Mouse (Mus musculus) G1E (cell line): Measurements from ENCODE around the gene Mypn. TPM values are rescaled to one million over a fixed set of nuclear protein-coding genes. Genes with fewer than 3 reads are reported as not detected.

Source experiments
- ATAC-seq: 2 replicates; pipeline ENCODE4 v1.8.0; 2016; ENCODE audit warnings: mild to moderate bottlenecking; ENCODE audit not compliant: insufficient number of reproducible peaks, poor library complexity, low FRiP score, severe bottlenecking; ENCODE audit errors: extremely low read depth
- DNase-seq: peaks from one replicate; pipeline ENCODE4 v3.0.0; 2012; ENCODE audit warnings: low spot score
- H3K27me3 ChIP-seq: 2 replicates; pipeline ENCODE4 v1.6.1; 2012; ENCODE audit warnings: mild to moderate bottlenecking, low read length, inconsistent platforms; ENCODE audit not compliant: insufficient read depth
- H3K36me3 ChIP-seq: replicated peaks from 2 replicates; pipeline ENCODE3; 2012; ENCODE audit warnings: mild to moderate bottlenecking, inconsistent platforms
- H3K4me1 ChIP-seq: 2 replicates; pipeline ENCODE4 v1.6.1; 2012; ENCODE audit warnings: low read depth, low read length, inconsistent platforms, mixed read lengths; ENCODE audit not compliant: insufficient read depth
- H3K4me3 ChIP-seq: 2 replicates; pipeline ENCODE4 v1.5.1; 2012; ENCODE audit warnings: low read depth, mild to moderate bottlenecking, inconsistent platforms, low read length, moderate library complexity, mixed read lengths
- H3K9me3 ChIP-seq: replicated peaks from 2 replicates; pipeline ENCODE4 v1.6.1; 2012; ENCODE audit warnings: inconsistent platforms
- CTCF ChIP-seq: IDR thresholded peaks from 2 replicates; pipeline ENCODE4 v1.5.1; 2012; ENCODE audit warnings: low read depth, low read length, inconsistent platforms, mixed read lengths
- GATA1 ChIP-seq: IDR thresholded peaks from 2 replicates; pipeline ENCODE4 v1.6.1; 2012; ENCODE audit warnings: borderline replicate concordance, low read length, inconsistent platforms, mixed read lengths
- GATA2 ChIP-seq: IDR thresholded peaks from 2 replicates; pipeline ENCODE4 v1.6.1; 2012; ENCODE audit warnings: low read depth, low read length, inconsistent platforms, borderline replicate concordance
- POLR2AphosphoS5 ChIP-seq: IDR thresholded peaks from 2 replicates; pipeline ENCODE4 v1.6.1; 2012; ENCODE audit warnings: low read depth, low read length, inconsistent platforms; ENCODE audit not compliant: insufficient replicate concordance
- TAL1 ChIP-seq: conservative IDR thresholded peaks from 2 replicates; pipeline ENCODE4 v1.6.1; 2012; ENCODE audit warnings: low read depth, low read length, inconsistent platforms, mixed read lengths
- polyA plus RNA-seq: library from polyadenylated mRNA; stranded (reverse); fragments of >175 nt; gene quantifications from 2 replicates; pipeline ENCODE4 v1.2.3, GENCODE M21; 2012
- total RNA-seq, 2 experiments: library from RNA; stranded (forward) in 1 of 2; stranded (reverse) in 1 of 2; fragments of 200-1000 nt in 1 of 2; fragments of >200 nt in 1 of 2; fragmentation: Nextera tagmentation in 1 of 2; gene quantifications; 2 replicates each; pipeline ENCODE4 v1.2.3; 2014 to 2017

Gene Mypn
- total and polyA plus RNA-seq, 3 experiments, result not detected

- DNase-seq (no peak), ATAC-seq (no peak)
- peaks cover 3% of the 10 kb centered on the region; the same call in 1 of the 2 replicates for H3K27me3 ChIP-seq
- H3K9me3 ChIP-seq, result no peaks in the 10 kb centered on the region
- H3K4me1 ChIP-seq, result no peaks in the 10 kb centered on the region
- H3K36me3 ChIP-seq, result no peaks in the 10 kb centered on the region
- no peak for TF ChIP-seq TAL1
- no peak for TF ChIP-seq GATA1
- no peak for TF ChIP-seq POLR2AphosphoS5
- no peak for TF ChIP-seq CTCF
- no peak for TF ChIP-seq GATA2
- H3K4me3 ChIP-seq, result no peak overlapping the region
These were observed 107.0 kb downstream of the Mypn start for GRCm38 (mm10) chr10:63096757-63097156.

DNA sequence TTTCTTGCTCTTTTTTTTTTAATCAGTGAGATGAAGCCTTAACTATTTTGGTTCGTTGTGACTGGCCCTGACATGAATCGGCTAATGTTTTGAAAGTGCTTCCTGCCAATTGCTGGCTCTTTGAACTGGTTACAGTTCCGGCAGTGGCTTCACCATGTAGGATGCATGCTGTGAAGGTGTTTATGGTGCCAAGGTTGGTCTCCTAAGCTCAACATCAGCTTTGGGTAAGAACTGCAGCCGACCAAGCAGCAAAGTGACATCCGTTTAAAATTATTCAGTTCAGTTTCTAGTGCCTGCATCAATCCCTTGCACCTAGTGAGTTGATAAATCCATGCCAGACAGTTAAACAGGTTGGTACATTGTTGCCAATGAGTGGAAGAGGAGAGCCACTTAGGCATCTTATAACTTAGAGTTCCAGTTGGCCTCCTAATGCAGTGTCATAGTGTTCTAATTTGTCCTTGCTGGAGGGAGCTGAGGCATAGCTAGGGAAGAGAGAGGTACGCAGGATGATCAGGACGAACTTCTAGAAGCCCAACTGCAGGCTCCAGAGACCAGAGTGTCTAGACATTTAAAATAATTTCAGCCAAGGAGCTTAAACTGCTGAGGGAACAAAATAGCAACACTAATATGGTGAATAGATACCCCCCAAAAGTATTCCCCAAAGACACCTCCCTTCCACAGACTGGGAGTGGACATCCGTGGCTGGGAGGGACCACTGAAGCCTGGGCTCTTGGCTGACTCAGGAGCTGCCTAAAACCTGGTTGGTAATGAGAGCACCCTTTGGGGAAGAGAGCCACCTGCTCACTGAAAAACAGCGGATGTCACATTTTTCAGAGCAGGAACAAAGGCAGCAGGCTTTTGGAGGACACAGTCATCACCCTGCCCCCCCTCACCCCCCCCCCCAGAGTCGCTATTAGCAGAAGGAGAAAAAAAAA is 110.9 kb downstream of the Mypn start:
- DNase-seq (no peak), ATAC-seq (no peak)
- Histone ChIP-seq H3K9me3 (no peaks in the 10 kb centered on the region), H3K4me3 (no peak overlapping the region), H3K36me3 (no peaks in the 10 kb centered on the region), H3K4me1 (no peaks in the 10 kb centered on the region), H3K27me3 (no peaks in the 10 kb centered on the region)
- TF ChIP-seq GATA1 (no peak), GATA2 (no peak), TAL1 (no peak)

- Histone ChIP-seq H3K9me3 (no peaks in the 10 kb centered on the region), H3K4me3 (no peak overlapping the region), H3K36me3 (no peaks in the 10 kb centered on the region), H3K27me3 (no peaks in the 10 kb centered on the region), H3K4me1 (no peaks in the 10 kb centered on the region)
- DNase-seq, result no peak
- no peak for ATAC-seq
- TF ChIP-seq CTCF, result no peak
- TF ChIP-seq GATA2, result no peak
- TF ChIP-seq POLR2AphosphoS5, result no peak
- TF ChIP-seq TAL1, result no peak
- no peak for TF ChIP-seq GATA1
These were observed 111.8 kb downstream of the Mypn start for GRCm38 (mm10) chr10:63091915-63092314.

- Histone ChIP-seq H3K9me3 (no peaks in the 10 kb centered on the region), H3K27me3 (no peaks in the 10 kb centered on the region), H3K36me3 (no peaks in the 10 kb centered on the region), H3K4me3 (no peak overlapping the region), H3K4me1 (0 out of 2 replicates have a peak, but pooled peaks cover 3% of the 10 kb centered on the region)
- TF ChIP-seq GATA2 (no peak), TAL1 (no peak), CTCF (no peak), GATA1 (no peak), POLR2AphosphoS5 (no peak)
- DNase-seq, result no peak
- no peak for ATAC-seq
These were observed 113.8 kb downstream of the Mypn start for GRCm38 (mm10) chr10:63089758-63090571.

- ATAC-seq, result no peak
- Histone ChIP-seq H3K4me1 (0 out of 2 replicates have a peak, but pooled peaks cover 3% of the 10 kb centered on the region), H3K27me3 (no peaks in the 10 kb centered on the region), H3K36me3 (no peaks in the 10 kb centered on the region), H3K4me3 (no peak overlapping the region), H3K9me3 (no peaks in the 10 kb centered on the region)
- no peak for DNase-seq
- no peak for TF ChIP-seq POLR2AphosphoS5
- no peak for TF ChIP-seq TAL1
These were observed 114.5 kb downstream of the Mypn start for GRCm38 (mm10) chr10:63089103-63089757.

DNA sequence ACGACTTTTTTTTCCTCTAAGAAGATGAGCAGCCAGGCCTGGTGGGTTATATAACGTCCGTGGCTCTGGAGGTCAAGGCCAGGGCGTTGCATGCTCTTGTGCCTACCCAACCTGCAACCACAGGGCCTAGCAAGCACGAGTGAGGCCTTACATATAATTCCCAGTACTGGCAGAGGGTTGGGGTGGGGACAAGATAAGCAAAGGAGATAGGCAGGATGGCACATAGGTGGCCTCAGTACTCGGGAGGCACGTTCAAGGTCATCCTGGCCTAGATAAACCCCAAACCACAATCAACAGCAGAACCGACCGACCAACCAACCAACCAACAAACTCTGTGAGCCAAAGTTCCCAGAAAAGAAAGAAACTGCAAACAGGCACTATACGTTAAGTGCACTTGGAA is 117.4 kb downstream of the Mypn start:
- TF ChIP-seq POLR2AphosphoS5, result no peak
- no peak overlapping the region for H3K4me3 ChIP-seq
- no peaks in the 10 kb centered on the region for H3K36me3 ChIP-seq
- ATAC-seq (no peak), DNase-seq (no peak)
- H3K4me1 ChIP-seq, result 0 out of 2 replicates have a peak, but pooled peaks cover 3% of the 10 kb centered on the region
- H3K27me3 ChIP-seq, result no peaks in the 10 kb centered on the region
- no peaks in the 10 kb centered on the region for H3K9me3 ChIP-seq
